Mouse (Mus musculus): ENCODE results near the gene Wasf1.
A peak's percentile ranks its signal among the peaks of the same experiment; 100 is the strongest.

GRCm38 (mm10) chr10:40882831-40883643, at the start of gene Wasf1, which contains the start of gene Cdc40:
- TF ChIP-seq CTCF (IDR thresholded peaks at IDR 0.05; ENCODE audit: borderline replicate concordance, control insufficient read depth, extremely low read depth, insufficient read depth, low read length, poor library complexity) = no peak
- peak; percentile 63 for TF ChIP-seq POLR2A (IDR thresholded peaks at IDR 0.05; ENCODE audit: control insufficient read depth, extremely low read depth, insufficient read depth, low read length, poor library complexity)
